Mouse (Mus musculus) fibroblast of lung, adult 2 months (primary cell): ENCODE data around the gene Camkk2.
A peak's percentile ranks its signal among the peaks of the same experiment; 100 is the strongest.

ENCODE experiments used
- DNase-seq: peaks from one replicate; pipeline ENCODE4 v3.0.0-alpha.2; 2011; ENCODE audit warnings: low read depth

Camkk2 gene

GRCm38 (mm10) chr5:122782066-122782465 lies 2.9 kb upstream of the Camkk2 start:
- DNase-seq, result no peak

- no peak for DNase-seq
These were observed 1.7 kb upstream of the Camkk2 start for GRCm38 (mm10) chr5:122780791-122781432.

GRCm38 (mm10) chr5:122778231-122779226 lies 680 bp downstream of the Camkk2 start:
- no peak for DNase-seq

- DNase-seq, result no peak
These were observed 1.9 kb downstream of the Camkk2 start for GRCm38 (mm10) chr5:122777322-122777721.

GRCm38 (mm10) chr5:122775646-122776286 lies 3.4 kb downstream of the Camkk2 start:
- DNase-seq, result no peak

GRCm38 (mm10) chr5:122774743-122775611 lies 4.2 kb downstream of the Camkk2 start:
- no peak for DNase-seq

- DNase-seq, result no peak
These were observed 5.5 kb downstream of the Camkk2 start for GRCm38 (mm10) chr5:122773756-122774155.

- no peak for DNase-seq
These were observed 7.8 kb downstream of the Camkk2 start for GRCm38 (mm10) chr5:122771428-122771827.

GRCm38 (mm10) chr5:122770806-122771261 lies 8.4 kb downstream of the Camkk2 start:
- DNase-seq, result peak; percentile 93

- DNase-seq, result peak; percentile 60
These were observed 8.9 kb downstream of the Camkk2 start for GRCm38 (mm10) chr5:122770304-122770703.

GRCm38 (mm10) chr5:122769101-122769568 lies 10.1 kb downstream of the Camkk2 start:
- DNase-seq, result no peak

GRCm38 (mm10) chr5:122767283-122767682 lies 11.9 kb downstream of the Camkk2 start:
- DNase-seq, result no peak

GRCm38 (mm10) chr5:122764032-122764464 lies 15.2 kb downstream of the Camkk2 start:
- DNase-seq, result no peak

GRCm38 (mm10) chr5:122763271-122764031 lies 15.8 kb downstream of the Camkk2 start:
- no peak for DNase-seq

GRCm38 (mm10) chr5:122756680-122757079 lies 22.5 kb downstream of the Camkk2 start:
- DNase-seq, result no peak

GRCm38 (mm10) chr5:122756144-122756543 lies 23.1 kb downstream of the Camkk2 start:
- DNase-seq, result no peak

- no peak for DNase-seq
These were observed 23.6 kb downstream of the Camkk2 start for GRCm38 (mm10) chr5:122755620-122756019.

- DNase-seq, result no peak
These were observed 24.7 kb downstream of the Camkk2 start for GRCm38 (mm10) chr5:122754477-122754876.

GRCm38 (mm10) chr5:122747950-122748349 lies 31.3 kb downstream of the Camkk2 start:
- no peak for DNase-seq

GRCm38 (mm10) chr5:122743880-122744422 lies 35.3 kb downstream of the Camkk2 start:
- no peak for DNase-seq
